Mouse (Mus musculus) erythroid progenitor cell, adult 5-6 weeks (primary cell): ENCODE data around the gene Nsun6. TPM values are rescaled to one million over a fixed set of nuclear protein-coding genes. Genes with fewer than 3 reads are reported as not detected.

Experiments
- ATAC-seq: replicated peaks from 2 replicates; pipeline ENCODE4 v1.8.0; 2016; ENCODE audit warnings: moderate number of reproducible peaks, mild to moderate bottlenecking, moderate TSS enrichment, inconsistent platforms; ENCODE audit not compliant: poor library complexity, low FRiP score, severe bottlenecking
- total RNA-seq, 2 experiments: library from RNA; stranded (forward) in 1 of 2; stranded (reverse) in 1 of 2; fragments of 150-400 nt in 1 of 2; fragments of 186-747, 209-891 nt in 1 of 2; gene quantifications; 2 replicates each; pipeline versions ENCODE4 v1.2.3 to v1.2.4; 2015 to 2017; ENCODE audit warnings: low replicate concordance in 2 of 2

Gene Nsun6
- total RNA-seq (2015; ENCODE audit: low replicate concordance): 2.5 and 5.9 TPM in 2 replicates
- 2.6 and 3.1 TPM in 2 replicates for total RNA-seq (2017; ENCODE audit: low replicate concordance)

DNA sequence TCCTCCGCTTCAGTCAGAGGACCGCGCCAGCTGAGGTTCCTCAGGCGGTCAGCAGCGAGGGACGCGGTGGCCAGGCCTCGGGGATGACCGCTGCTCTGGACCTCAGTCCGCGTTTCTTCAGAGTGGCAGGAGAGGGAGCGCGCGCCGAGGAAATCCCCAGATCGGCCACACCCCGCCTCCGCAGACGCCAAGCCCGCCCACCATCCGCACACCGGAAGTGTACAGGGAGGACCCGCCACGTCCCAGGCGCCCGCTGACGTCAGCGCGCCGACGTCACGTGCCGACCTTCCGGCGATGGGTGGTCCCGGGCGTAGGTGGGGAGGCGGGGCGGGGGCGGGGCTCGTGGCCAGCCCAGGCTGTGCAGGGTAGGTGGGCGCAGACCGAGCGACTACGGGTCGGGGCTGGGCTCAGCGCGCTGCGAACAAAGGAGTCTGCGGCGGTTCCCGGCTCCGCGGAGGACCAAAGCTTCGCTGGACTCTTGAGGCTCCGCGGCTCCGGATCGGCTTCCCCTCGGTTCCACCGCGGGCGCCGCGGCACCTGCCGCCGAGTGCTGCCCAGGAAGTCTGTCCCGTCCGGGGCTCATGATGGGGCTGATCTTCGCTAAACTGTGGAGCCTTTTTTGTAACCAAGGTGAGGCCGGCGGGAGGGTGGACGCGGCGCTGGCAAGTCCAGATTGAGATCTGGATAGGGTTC, at the start of gene Nsun6:
Gene Nsun6 (minus strand): TSS at position 125 of the 693 bp plus-strand sequence.
- peak; percentile 99 for ATAC-seq

DNA sequence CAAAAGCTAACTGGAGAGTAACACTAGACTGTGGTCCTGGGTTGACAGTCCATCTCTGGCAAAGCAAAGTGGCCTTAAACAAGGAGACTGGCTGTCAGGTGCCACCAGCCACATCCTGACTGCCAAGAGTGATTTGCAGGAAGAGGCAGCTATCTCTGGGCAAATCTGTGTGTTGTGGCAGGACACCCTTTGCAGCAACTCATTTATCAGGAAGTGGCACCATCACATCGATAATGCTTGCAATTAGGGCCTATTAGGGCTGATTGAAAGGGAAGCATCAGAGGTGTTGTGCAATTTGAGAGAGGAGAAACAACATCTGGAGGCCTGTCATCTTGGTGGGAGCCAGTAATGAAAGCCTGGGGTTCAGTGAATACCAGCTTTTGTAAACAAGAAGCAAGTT, 49.5 kb upstream of the Nsun6 start:
- ATAC-seq: no peak

DNA sequence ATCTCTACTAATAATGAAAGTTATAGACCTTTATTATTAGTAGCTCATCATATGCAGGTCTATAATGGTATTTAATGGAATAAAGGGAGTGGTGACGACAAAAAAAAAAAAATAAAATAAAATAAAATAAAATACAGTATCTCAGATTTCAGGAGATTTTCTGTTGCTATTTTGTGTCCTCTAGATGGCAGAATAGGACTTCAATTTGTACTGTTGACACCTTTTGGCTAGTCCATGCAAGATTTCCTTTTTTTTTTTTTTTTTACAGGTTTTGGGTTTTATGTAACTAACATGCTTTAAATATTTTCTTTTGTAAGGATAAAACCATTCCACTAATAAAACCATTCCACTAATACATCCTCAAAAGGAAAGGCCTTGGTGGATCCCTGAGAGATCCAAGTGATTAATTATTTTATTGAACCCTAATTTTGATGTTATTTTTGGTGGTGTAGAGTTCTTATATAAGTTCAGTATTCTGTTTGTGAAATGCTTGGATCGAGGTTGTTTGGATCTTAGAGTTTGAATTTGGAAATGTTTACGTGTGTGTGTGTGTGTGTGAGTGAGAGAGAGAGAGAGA, 41.7 kb upstream of the Nsun6 start:
- no peak for ATAC-seq

DNA sequence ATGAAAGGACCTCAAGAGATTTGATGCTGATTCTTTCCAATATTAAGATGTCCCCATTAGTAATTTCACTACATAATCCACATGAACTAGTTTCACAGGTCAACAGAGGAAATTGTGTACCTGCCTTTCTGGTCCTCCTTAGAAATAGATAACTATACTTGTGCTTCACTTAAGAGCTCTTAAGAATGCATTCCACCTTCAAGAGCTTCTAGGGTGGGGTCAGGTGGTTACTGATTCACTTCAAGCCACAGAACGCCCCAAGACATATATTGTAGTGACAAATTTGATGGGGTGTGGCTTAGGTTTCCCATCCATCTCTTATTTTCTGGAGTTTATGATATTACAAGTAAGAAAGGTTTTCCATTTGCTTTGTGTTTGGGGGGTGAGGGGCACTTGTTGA, 32.4 kb upstream of the Nsun6 start:
- no peak for ATAC-seq

DNA sequence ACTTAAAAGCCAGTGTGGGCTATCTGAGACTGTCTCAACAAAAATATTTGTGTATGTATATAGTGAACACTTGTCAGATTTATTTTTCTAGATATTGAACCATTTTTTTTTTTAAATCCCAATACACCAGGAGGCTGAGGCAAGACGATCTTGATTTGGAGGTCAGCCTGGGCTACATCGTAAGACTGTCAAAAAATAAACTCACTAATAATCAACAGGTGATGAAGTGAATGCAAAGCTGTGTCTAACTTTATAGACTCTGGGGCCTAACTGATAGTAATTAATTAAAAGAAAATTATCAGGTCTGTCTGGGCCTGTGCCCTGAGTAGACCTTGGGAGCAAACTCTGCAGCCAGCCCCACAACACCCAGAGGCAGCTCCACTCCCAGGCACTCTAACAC, 28.8 kb upstream of the Nsun6 start:
- no peak for ATAC-seq

DNA sequence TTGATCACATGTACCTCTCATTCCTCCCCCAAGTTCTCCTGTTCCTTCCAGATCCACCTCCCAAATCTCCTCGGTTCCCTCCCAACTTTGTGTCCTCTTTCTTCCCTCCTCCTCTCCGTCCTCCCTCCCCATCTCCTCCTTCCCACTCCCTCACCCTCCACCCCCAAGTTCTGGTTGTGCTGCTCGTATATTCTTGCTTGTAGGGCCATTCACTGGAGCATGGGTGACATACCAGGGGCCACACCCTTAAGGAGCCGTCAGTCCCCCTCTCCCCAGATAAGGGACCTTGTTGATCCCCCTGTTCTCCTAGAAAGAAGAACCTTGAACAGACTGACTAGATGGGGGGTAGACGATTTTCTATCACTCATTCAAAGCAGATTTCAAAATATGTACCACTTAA, 12.2 kb upstream of the Nsun6 start:
- no peak for ATAC-seq

DNA sequence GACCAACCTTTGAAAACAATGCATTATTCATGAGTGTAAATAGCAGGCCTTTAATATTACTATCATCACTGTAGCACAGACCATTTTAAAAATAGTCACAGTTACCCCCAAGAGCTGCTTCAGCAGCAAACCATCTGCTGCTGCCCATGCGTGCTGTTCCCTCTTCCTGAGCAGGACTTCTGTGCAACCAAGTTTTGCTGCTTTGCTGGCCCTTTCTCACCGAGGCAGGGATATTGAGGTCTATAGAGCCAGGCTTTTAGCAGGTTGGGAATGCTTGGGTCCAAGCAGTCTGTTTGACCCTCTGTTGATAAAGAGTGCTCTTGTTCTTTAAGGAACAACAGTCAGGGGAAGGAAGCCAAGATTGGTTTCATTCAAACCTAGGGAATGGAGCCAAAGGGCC, 10.6 kb upstream of the Nsun6 start:
- no peak for ATAC-seq

DNA sequence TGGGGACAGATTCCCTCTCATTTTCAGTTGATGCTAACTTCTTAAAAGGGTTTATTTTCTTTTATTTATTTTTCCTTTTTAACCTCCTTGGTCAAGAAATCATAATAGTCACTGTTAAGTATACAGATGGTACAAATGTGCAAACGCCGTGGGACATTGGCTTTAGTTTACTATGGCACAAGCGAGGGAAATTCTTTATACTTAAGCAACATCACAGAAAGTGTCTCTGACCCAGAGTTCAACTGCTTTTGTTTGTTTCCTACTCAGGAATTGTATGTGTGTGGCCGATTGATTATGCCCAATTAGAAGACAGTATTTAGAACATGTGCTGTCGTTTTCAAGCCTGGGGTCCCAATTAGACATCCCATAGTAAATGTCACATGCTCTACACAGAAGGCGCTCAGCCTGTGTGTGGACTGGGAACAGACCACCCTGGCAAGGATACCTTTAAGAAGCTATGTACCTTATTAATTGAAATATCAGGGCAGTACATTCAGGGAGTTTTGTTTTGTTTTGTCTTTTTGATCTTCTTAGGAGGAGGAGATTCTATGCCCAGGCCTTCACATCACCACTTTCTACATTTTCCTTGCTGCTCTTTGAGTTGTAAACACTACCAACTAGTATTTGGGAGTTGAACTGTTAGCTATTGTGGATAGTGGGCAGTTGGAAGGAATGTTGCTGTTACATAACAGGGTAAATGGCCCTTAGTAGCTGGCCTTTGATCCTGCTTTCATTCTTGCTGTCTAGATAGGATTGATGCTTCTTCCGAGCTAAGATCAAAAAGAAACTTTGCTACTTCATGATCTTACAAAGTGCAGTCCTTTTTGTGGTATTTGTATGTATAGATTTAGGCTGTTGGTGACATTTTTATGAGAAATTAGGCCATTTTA, 9.8 kb upstream of the Nsun6 start:
- no peak for ATAC-seq

DNA sequence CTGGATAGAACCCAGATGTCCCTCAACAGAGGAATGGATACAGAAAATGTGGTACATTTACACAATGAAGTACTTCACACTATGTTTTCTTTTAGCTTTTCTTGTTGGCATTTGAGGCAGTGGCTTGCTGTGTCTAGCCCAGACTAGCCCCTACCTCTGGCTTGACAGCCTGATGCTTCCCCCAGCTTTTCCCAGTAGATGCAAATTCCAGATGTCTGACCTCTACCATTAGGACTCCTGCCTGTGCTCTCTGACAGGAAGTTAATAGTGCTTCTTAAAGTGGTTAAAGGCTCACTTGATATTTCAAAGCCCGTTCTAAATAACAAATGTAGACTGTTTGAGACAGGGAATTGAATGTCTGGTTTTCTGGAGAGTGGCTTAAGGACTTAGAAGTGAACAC, 8.9 kb upstream of the Nsun6 start:
- no peak for ATAC-seq

DNA sequence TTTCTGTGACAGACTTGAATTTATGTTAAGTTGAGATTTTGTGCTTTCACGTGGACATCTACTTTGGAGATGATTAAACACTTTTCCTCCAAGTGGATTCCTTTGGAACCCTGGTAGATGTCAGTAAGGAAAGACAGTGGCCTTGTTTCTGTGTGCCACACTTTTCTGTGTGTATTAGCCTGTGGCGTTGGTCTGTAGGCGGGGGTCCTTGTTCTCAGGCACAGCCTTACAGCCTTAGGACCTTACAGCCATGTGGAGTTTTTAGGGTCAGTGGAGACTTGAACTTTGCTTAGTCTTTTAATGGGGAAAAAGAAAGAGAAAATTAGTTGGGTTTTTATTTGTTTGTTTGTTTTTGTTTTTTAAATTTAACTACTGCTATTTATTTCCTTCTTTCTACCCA, 6.0 kb upstream of the Nsun6 start:
- no peak for ATAC-seq

DNA sequence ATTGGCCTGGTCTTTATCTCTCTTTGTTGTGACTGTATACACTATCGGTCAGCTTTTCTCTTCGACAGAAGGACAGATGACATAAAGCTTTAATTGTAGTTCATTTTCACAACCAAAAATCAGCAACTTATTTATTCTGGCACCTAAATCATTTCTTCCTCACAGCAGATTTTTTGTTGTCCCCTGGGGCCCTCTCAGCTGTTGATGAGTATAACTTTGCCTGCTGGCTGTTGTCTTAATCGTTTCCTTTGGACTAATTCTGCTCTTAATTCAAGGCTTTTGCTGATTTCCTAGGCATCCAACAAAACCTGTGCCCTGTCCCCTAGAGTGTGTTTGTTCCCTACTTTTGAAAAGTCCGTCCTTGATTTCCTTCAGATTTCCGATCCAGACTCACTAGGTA, 3.4 kb upstream of the Nsun6 start:
- ATAC-seq: no peak

DNA sequence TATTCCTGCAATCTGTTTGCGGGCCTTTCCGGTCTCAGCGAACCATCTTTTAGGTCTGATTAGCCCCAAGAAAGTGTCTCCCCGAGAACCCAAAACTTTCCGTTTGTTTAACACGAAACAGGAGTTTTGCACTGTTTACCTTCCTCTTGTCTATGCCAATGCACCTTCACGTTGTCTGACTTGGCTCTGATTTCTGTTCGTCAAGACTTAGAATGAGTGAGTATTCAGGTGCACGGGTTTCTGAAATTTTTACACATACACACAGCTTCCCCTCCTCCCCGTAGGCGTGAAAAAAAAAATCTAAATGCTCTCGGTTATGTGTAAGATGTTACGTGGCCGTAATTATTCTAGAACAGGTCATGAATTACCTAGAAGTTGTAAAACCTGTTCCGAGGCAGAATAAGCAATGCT, 877 bp upstream of the Nsun6 start:
- peak; percentile 11; the same call in 1 of the 2 replicates for ATAC-seq

DNA sequence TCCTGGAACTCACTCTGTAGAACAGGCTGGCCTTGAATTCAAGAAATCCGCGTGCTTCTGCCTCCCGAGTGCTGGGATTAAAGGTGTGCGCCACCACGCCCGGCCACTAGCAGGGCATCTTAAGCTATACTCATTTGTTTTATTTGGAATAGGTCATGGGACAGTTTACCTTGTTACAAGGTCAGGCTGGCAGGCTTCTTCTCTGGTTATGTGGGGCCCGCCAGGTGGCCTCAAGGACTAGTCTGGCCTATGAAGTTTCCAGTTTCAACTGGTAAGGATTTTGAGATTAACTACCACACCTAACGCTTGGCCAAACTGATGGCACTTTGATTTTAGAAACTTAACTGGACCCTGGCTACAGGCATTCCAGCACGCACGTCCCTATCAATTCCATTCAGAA, 373 bp downstream of the Nsun6 start:
- peak; percentile 21 for ATAC-seq

DNA sequence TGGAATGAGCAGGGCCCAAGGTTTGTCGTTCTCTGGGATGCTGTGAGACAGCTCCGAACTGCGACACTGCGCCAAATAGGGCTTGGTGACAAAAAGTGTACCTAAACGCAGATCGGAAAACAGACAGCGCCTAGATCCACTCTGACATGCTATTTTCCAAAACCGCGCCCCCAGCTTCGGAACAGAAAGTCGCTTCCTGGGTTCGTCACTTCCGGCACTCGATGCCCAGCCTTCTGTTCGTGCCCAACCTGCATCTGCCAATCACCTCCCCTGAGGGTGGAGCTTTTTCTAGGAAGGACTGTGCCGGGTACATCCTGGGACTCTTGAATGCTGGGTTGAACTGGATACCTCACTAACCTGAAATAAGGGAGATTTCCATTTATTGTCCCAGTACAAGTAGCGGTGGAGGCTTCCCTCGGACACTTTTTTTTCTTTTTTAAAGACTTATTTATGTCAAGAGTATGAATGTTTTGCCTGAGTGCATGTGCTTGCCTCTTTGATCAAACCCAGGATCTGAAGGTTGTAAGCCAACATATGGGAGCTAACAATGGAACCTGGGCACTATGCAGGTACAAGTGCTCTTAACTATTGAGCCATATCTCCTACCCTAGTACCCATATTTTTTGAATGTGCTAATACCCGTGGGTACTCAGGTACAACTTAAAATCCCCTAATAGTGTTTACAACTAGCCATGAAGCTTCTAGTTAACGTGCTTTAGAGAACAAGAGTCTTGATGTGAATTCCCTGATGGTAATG, 5.6 kb downstream of the Nsun6 start, which contains the start of gene Arl5b:
Gene Arl5b (plus strand): TSS at position 279 of the 757 bp plus-strand sequence.
- peak; percentile 100 for ATAC-seq

DNA sequence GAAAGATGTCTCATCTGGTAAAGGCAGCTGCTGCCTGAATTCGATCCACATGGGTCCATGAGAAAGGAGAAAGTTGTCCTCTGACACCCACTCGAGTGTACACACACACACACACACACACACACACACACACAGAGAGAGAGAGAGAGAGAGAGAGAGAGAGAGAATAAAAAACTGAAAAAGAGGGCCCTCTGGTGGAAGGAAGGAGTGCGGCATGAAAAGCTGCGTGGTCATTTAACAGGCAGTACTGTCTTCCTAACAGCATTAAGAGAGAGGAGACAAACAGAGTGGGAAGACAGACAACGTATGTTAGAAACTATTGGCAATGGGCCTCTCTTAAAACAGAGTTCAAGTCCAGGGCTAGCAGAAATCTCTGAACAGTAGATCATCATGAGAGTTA, 14.5 kb downstream of the Nsun6 start:
- ATAC-seq: no peak

DNA sequence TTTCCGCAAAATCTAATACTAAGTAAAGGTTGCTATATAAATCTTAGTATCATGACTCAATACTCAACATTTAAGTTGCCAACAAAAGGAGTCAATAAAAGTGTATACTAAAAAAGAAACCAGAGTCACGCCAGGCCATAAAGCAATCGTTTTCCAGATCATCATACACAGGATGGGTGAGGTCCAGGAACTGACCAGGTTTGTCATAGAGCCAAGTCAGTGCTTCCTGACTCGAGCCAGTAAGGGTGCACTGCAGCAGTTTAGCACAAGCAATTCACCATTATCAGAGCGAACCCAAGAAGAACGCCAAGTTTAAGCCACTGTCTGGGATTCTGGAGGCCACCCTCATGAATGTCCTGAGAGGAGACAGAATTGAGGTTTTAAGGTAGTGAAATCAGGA, 16.2 kb downstream of the Nsun6 start:
- no peak for ATAC-seq

DNA sequence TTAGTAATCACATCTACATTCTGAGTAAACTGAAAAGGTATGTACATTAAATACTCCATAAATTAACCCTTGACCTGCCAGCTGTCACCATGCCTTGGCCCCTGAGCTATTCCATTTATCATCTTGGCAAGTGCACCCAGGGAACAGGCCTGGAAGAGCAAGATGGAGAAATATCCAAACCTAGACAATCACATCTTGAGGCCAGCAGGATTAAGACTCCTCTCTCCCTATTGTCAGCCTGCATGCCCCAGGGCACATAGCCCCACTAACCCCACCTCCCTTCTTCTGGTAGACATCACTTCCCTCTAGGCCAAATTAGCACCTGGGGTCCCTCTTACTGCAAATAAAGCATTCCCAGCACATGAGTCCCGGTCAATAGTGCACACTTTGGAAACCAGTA, 27.1 kb downstream of the Nsun6 start:
- no peak for ATAC-seq

DNA sequence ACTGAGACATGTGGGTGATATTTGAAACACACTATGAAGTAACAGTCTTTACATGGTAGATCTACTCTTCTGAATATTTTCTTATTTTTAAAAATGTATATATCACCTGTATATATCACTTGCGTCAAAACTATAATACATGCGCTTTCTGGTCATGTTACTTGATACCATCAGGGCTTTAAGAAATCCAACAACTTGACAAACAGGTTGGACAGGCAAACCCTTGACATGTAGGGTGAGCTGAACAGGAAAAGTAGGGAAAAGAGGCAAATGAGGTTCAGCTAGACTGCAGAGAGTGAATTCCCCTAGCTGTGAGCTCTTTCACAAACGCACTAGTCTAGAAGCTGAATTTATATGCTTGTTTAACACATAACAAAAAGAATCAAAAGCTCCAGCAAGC, 28.1 kb downstream of the Nsun6 start:
- no peak for ATAC-seq

DNA sequence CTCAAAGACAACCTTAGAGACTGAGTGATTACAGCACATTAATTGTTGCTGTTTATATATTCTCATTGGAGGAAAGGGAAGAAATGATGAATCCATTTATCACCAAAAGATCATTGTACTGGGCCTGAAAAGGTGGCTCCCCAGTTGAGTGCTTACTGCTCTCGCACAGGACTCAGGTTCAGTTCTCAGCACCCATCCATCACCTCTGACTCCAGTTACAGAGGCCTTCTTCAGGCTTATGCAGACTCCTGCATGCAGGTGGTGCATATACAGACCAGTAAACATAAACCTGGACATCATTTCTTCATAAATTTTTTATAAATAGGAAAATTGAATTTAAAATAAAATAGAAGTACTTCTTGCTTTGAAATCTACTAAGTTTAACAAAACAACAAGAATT, 46.8 kb downstream of the Nsun6 start:
- no peak for ATAC-seq

DNA sequence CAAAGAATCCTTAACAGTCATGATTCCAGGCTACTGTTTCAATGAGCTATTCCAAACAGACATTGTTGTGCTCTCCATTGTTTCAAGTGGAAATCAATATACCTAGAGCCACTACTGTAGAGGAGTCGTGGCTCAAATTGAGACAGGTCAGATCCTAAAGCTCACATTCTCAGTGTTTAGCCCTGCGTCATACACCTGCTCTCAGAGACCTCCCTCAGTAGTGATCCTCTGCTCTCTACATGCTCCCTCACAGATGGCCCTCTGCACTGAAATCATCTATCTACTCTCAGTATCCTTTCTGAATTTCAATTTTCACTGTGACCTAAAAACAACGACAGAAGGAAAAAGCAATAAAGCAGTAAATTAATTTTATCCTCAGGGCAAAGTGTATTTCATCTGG, 47.3 kb downstream of the Nsun6 start:
- ATAC-seq: no peak
